Mouse (Mus musculus) limb, embryonic 14.5 days (tissue): ENCODE measurements around the gene Cd300c. TPM values are rescaled to one million over a fixed set of nuclear protein-coding genes. Genes with fewer than 3 reads are reported as not detected.

Experiments
- ATAC-seq: fragments of 200-750 bp; cut with Nextera tagmentation; 2 replicates; pipeline ENCODE4 v1.8.0; 2017; ENCODE audit warnings: low read depth, moderate number of reproducible peaks, moderate TSS enrichment; ENCODE audit not compliant: low FRiP score
- DNase-seq: peaks from one replicate; pipeline ENCODE4 v3.0.0-alpha.2; 2015; ENCODE audit warnings: low spot score
- H3K27ac ChIP-seq: fragments of 300-500 bp; sonication (generic); replicated peaks from 2 replicates; pipeline ENCODE4 v1.5.1; 2014; ENCODE audit warnings: low read depth, mild to moderate bottlenecking, low read length, moderate library complexity, mixed read lengths
- H3K27me3 ChIP-seq: fragments of 300-500 bp; sonication (generic); 2 replicates; pipeline ENCODE4 v1.6.1; 2014; ENCODE audit warnings: low read length, mixed read lengths; ENCODE audit not compliant: control insufficient read depth, insufficient read depth
- H3K36me3 ChIP-seq: fragments of 300-500 bp; sonication (generic); 2 replicates; pipeline ENCODE4 v1.6.1; 2014; ENCODE audit warnings: mild to moderate bottlenecking, low read length, moderate library complexity, mixed read lengths; ENCODE audit not compliant: control insufficient read depth, insufficient read depth
- H3K4me1 ChIP-seq: fragments of 300-500 bp; sonication (generic); 2 replicates; pipeline ENCODE4 v1.6.1; 2014; ENCODE audit warnings: antibody characterized with exemption, low read length, mixed read lengths; ENCODE audit not compliant: control insufficient read depth, insufficient read depth
- H3K4me2 ChIP-seq: fragments of 300-500 bp; sonication (generic); replicated peaks from 2 replicates; pipeline ENCODE4 v1.6.1; 2014; ENCODE audit warnings: low read depth, mild to moderate bottlenecking, low read length, moderate library complexity; ENCODE audit not compliant: severe bottlenecking
- H3K4me3 ChIP-seq: fragments of 300-500 bp; sonication (generic); replicated peaks from 2 replicates; pipeline ENCODE4 v1.5.1; 2014; ENCODE audit warnings: low read length
- H3K9ac ChIP-seq: fragments of 300-500 bp; sonication (generic); 2 replicates; pipeline ENCODE4 v1.6.1; 2014; ENCODE audit warnings: mild to moderate bottlenecking, low read depth, low read length, moderate library complexity; ENCODE audit not compliant: severe bottlenecking
- H3K9me3 ChIP-seq: fragments of 300-500 bp; sonication (generic); 2 replicates; pipeline ENCODE4 v1.6.1; 2016; ENCODE audit warnings: low read length; ENCODE audit not compliant: control insufficient read depth
- POLR2A ChIP-seq: fragments of 200-500 bp; IDR thresholded peaks from 2 replicates; pipeline ENCODE4 v1.8.0; 2012; ENCODE audit warnings: inconsistent platforms, mild to moderate bottlenecking, moderate library complexity, borderline replicate concordance; ENCODE audit not compliant: insufficient read depth, insufficient read length; ENCODE audit errors: extremely low read depth
- WGBS: fragments of 180-500 bp; shearing (Covaris S2); extraction: QIAGEN DNeasy Blood & Tissue Kit; methylation state at CpG from one replicate; pipeline ENCODE4 v1.1.7; 2014; 5-methylcytosine and 5-hydroxymethylcytosine counted together
- polyA plus RNA-seq, 2 experiments: library from polyadenylated mRNA; depleted of rRNA in 1 of 2; stranded (reverse) in 1 of 2; unstranded in 1 of 2; fragments of >200 nt; fragmentation: Nextera tagmentation in 1 of 2; extraction: Ambion mirVana in 1 of 2; gene quantifications; 2 replicates each; pipeline versions ENCODE4 v1.2.1 to v1.2.3; 2012 to 2014

Cd300c gene
- polyA plus RNA-seq, 2 experiments: not detected

GRCm38 (mm10) chr11:114931041-114931440 is 37.9 kb downstream of the Cd300c start:
- Histone ChIP-seq H3K9me3 (no peaks in the 10 kb centered on the region), H3K9ac (no peak overlapping the region), H3K27ac (no peak overlapping the region), H3K4me2 (no peak overlapping the region), H3K27me3 (no peaks in the 10 kb centered on the region), H3K4me3 (no peak overlapping the region), H3K36me3 (no peaks in the 10 kb centered on the region), H3K4me1 (no peaks in the 10 kb centered on the region)
- DNase-seq: no peak
- ATAC-seq: no peak
- 71% methylated on average over 5 of the region's 5 CpGs for WGBS
- TF ChIP-seq POLR2A: no peak

DNA sequence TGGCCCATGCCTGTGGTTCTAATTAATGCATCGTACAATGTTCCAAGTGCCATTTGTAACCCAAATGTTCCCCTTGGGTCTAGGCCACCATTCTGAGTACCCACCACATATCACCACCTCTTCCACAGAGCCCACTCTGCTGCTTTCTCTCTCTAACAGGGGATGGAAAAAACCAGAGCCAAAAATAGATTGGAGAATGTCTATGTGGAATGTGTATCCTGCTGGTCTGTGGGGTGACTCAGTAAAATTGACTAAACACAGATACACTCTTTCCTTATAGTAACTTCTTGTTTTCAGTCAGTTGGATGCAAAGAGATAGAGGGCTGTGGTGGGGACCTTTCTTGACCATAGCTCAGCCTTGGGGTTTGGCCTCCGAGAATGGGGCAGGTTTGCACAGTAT is 39.4 kb downstream of the Cd300c start:
- H3K4me1 ChIP-seq: no peaks in the 10 kb centered on the region
- no peak overlapping the region for H3K4me2 ChIP-seq
- no peak for TF ChIP-seq POLR2A
- no peak overlapping the region for H3K9ac ChIP-seq
- peak; percentile 13 for DNase-seq
- H3K27ac ChIP-seq: no peak overlapping the region
- no peak overlapping the region for H3K4me3 ChIP-seq
- H3K9me3 ChIP-seq: no peaks in the 10 kb centered on the region
- ATAC-seq: no peak
- 81% methylated on average over 2 of the region's 2 CpGs for WGBS
- no peaks in the 10 kb centered on the region for H3K36me3 ChIP-seq
- no peaks in the 10 kb centered on the region for H3K27me3 ChIP-seq

DNA sequence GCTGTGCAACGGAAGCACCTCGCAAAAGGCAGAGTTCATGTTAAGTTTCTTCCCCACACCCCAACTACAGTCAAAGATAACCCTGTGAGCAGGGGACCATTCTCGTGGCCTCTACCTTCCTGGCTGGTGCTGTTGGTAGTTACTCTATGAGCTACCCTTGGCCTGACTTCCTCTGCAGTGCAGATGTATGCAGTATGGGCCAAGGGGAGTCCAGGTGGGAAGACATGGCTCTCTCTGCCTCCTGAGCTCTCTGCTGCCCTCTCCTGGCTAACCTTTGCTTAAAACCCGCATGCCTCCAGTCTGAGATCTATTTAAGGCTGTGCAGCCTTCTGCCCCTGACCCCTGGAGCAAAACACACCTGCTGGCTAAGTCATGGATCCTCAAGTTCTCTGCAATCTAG is 45.0 kb downstream of the Cd300c start:
- Histone ChIP-seq H3K4me1 (no peaks in the 10 kb centered on the region), H3K4me3 (no peak overlapping the region), H3K27ac (no peak overlapping the region), H3K9ac (no peak overlapping the region), H3K9me3 (no peaks in the 10 kb centered on the region), H3K27me3 (no peaks in the 10 kb centered on the region), H3K36me3 (no peaks in the 10 kb centered on the region), H3K4me2 (no peak overlapping the region)
- ATAC-seq (no peak), DNase-seq (no peak)
- TF ChIP-seq POLR2A: no peak
- WGBS: 73% methylated on average over 4 of the region's 4 CpGs

GRCm38 (mm10) chr11:114922439-114922838 is 46.5 kb downstream of the Cd300c start:
- Histone ChIP-seq H3K4me1 (no peaks in the 10 kb centered on the region), H3K36me3 (no peaks in the 10 kb centered on the region), H3K27me3 (no peaks in the 10 kb centered on the region), H3K4me2 (no peak overlapping the region), H3K4me3 (no peak overlapping the region), H3K27ac (no peak overlapping the region), H3K9ac (no peak overlapping the region), H3K9me3 (no peaks in the 10 kb centered on the region)
- no peak for TF ChIP-seq POLR2A
- 66% methylated on average over 4 of the region's 4 CpGs for WGBS
- ATAC-seq (no peak), DNase-seq (no peak)

DNA sequence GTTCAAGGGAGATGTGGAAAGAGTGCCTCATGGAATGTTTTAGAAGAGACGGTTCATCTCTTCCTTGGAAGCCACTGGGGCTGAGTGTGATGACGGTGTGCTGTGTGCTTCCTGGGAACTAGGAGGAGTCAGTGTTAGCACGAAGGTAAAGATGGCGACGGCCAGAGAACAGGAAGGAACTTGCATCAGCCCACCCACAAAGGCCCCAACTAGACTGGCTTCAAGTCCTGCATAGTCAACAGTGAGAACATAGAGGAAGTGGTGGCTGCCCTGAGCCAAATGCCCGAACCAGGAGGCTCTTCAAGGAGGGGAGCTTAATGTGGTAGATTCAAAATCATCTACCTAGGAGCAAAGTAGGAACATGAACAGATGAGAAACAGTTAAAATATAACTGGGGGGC is 51.8 kb downstream of the Cd300c start:
- no peak overlapping the region for H3K4me3 ChIP-seq
- H3K27me3 ChIP-seq: no peaks in the 10 kb centered on the region
- H3K9ac ChIP-seq: no peak overlapping the region
- ATAC-seq (no peak), DNase-seq (no peak)
- H3K4me1 ChIP-seq: no peaks in the 10 kb centered on the region
- 75% methylated on average over 6 of the region's 6 CpGs for WGBS
- no peaks in the 10 kb centered on the region for H3K9me3 ChIP-seq
- H3K36me3 ChIP-seq: no peaks in the 10 kb centered on the region
- no peak overlapping the region for H3K27ac ChIP-seq
- no peak overlapping the region for H3K4me2 ChIP-seq
- no peak for TF ChIP-seq POLR2A

DNA sequence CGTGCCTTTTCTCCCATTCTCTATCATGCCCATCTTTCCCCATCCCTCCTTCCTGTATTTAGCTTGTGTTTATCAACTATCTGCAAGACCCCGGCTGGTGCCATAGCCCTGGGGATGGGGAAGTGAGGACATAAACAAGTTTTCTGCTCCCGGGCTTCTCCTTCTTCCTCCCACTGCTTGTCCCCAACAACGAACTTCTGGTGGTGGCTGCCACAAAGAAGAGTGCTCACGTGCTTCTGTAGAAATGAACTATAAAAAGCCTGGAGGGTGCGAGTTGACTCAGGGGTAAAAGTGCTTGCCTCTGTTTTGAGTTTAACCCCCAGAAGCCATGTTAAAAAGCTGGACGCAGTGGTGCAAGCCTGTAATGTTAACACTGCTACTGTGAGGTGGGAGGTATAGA is 54.0 kb downstream of the Cd300c start:
- no peaks in the 10 kb centered on the region for H3K27me3 ChIP-seq
- no peaks in the 10 kb centered on the region for H3K9me3 ChIP-seq
- no peak overlapping the region for H3K27ac ChIP-seq
- H3K4me1 ChIP-seq: no peaks in the 10 kb centered on the region
- DNase-seq (no peak), ATAC-seq (no peak)
- no peak for TF ChIP-seq POLR2A
- H3K4me2 ChIP-seq: no peak overlapping the region
- 20% methylated on average over 7 of the region's 7 CpGs for WGBS
- H3K4me3 ChIP-seq: no peak overlapping the region
- no peaks in the 10 kb centered on the region for H3K36me3 ChIP-seq
- no peak overlapping the region for H3K9ac ChIP-seq
